Mouse (Mus musculus) heart, embryonic 14.5 days (tissue): ENCODE measurements at regions not wholly inside any gene's neighbourhood (a gene's known extent, or its start where the extent isn't known, plus 50 kb on each side); places are given as distances from the start of the nearest gene placed in this dataset.

Experiments used
- ATAC-seq: fragments of 200-750 bp; cut with Nextera tagmentation; 2 replicates; pipeline ENCODE4 v1.8.0; 2017; ENCODE audit warnings: low read depth, moderate TSS enrichment; ENCODE audit not compliant: insufficient number of reproducible peaks, insufficient read depth, low FRiP score
- H3K27ac ChIP-seq, 2 experiments: fragments of 200-500 bp in 1 of 2; fragments of 300-500 bp in 1 of 2; sonication (generic) in 1 of 2; replicated peaks in 1 of 2; 2 replicates each; pipeline ENCODE4 v1.5.1; 2012 to 2014; ENCODE audit warnings: low read depth in 2 of 2, low read length in 2 of 2, control low read depth in 1 of 2, mild to moderate bottlenecking in 1 of 2, mixed read lengths in 1 of 2; ENCODE audit not compliant: control insufficient read depth in 1 of 2, insufficient read depth in 1 of 2
- H3K27me3 ChIP-seq: fragments of 300-500 bp; sonication (generic); 2 replicates; pipeline ENCODE4 v1.6.1; 2014; ENCODE audit warnings: mild to moderate bottlenecking, low read length, control low read depth; ENCODE audit not compliant: control insufficient read depth, insufficient read depth
- H3K36me3 ChIP-seq: fragments of 300-500 bp; sonication (generic); 2 replicates; pipeline ENCODE4 v1.6.1; 2014; ENCODE audit warnings: mild to moderate bottlenecking, control low read depth, low read length, mixed read lengths; ENCODE audit not compliant: control insufficient read depth, insufficient read depth
- H3K4me1 ChIP-seq, 2 experiments: fragments of 200-500 bp in 1 of 2; fragments of 300-500 bp in 1 of 2; sonication (generic) in 1 of 2; 2 replicates each; pipeline ENCODE4 v1.6.1; 2012 to 2014; ENCODE audit warnings: low read length in 2 of 2, control low read depth in 1 of 2, mixed read lengths in 1 of 2; ENCODE audit not compliant: control insufficient read depth in 2 of 2, insufficient read depth in 2 of 2
- H3K4me2 ChIP-seq: fragments of 300-500 bp; sonication (generic); 2 replicates; pipeline ENCODE4 v1.6.1; 2014; ENCODE audit warnings: mild to moderate bottlenecking, low read length
- H3K4me3 ChIP-seq, 2 experiments: fragments of 200-500 bp in 1 of 2; fragments of 300-500 bp in 1 of 2; sonication (generic) in 1 of 2; 2 replicates each; pipeline ENCODE4 v1.5.1; 2012 to 2014; ENCODE audit warnings: low read length in 2 of 2, mild to moderate bottlenecking in 2 of 2, control low read depth in 1 of 2, low read depth in 1 of 2, moderate library complexity in 1 of 2; ENCODE audit not compliant: control insufficient read depth in 1 of 2, insufficient read depth in 1 of 2
- H3K9ac ChIP-seq: fragments of 300-500 bp; sonication (generic); 2 replicates; pipeline ENCODE4 v1.6.1; 2014; ENCODE audit warnings: mild to moderate bottlenecking, low read length
- H3K9me3 ChIP-seq: fragments of 300-500 bp; sonication (generic); 2 replicates; pipeline ENCODE4 v1.6.1; 2016; ENCODE audit warnings: low read length, control low read depth; ENCODE audit not compliant: control insufficient read depth
- WGBS: fragments of 180-500 bp; shearing (Covaris S2); extraction: QIAGEN DNeasy Blood & Tissue Kit; methylation state at CpG from one replicate; pipeline ENCODE4 v1.1.7; 2014; 5-methylcytosine and 5-hydroxymethylcytosine counted together

DNA sequence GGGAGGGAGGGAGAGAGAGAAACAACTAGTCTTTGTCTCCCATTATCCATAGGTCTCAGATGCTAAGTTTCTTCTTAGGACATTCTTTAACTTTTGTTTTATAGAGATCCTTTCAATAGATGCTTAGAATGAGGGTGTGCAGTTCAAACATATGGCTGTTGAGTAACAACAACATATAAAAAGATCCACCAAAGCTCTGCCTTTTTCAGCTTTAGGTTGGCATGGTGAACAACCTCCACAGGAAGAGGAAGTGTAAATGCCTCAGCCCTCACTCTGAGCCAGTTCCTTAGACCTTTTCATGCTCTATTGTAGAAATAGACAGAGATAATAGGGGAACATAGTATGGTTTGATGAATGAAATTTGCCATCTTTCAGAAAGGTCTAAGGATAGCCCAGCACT, 326.0 kb downstream of the Fam84a start:
- no peaks in the 10 kb centered on the region for H3K4me1 ChIP-seq
- no peaks in the 10 kb centered on the region for H3K27me3 ChIP-seq
- no peak overlapping the region for H3K4me2 ChIP-seq
- no peaks in the 10 kb centered on the region for H3K9me3 ChIP-seq
- no peak overlapping the region for H3K27ac ChIP-seq
- no peak overlapping the region for H3K4me3 ChIP-seq
- no peak for ATAC-seq
- H3K9ac ChIP-seq, result no peak overlapping the region
- H3K36me3 ChIP-seq, result no peaks in the 10 kb centered on the region

GRCm38 (mm10) chr12:13815500-13815899, 336.4 kb downstream of the Fam84a start:
- no peaks in the 10 kb centered on the region for H3K36me3 ChIP-seq
- H3K27ac ChIP-seq, result no peak overlapping the region
- H3K4me2 ChIP-seq, result no peak overlapping the region
- 44% methylated on average over 2 of the region's 2 CpGs for WGBS
- H3K9ac ChIP-seq, result no peak overlapping the region
- no peak overlapping the region for H3K4me3 ChIP-seq
- H3K9me3 ChIP-seq, result no peaks in the 10 kb centered on the region
- ATAC-seq, result no peak
- no peaks in the 10 kb centered on the region for H3K27me3 ChIP-seq
- H3K4me1 ChIP-seq, result no peaks in the 10 kb centered on the region

DNA sequence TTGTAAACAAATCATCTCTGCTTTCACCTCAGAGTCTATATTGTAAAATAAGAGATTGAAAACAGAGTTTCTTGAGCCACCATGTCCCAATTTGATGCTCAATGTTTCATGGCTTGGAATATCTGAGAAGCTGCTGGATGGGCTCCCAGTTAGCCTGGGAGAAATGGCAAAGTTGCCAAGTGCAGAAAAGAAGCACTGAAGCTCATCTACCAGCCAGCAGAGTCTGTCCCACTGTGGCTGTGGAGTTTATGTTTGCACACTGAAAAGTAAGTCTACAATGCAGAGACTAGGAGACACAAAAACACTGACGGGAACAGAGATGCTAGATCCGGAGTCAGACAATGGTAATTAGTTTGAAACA, 341.7 kb downstream of the Fam84a start:
- WGBS, result 86% methylated on average over 2 of the region's 2 CpGs
- H3K4me2 ChIP-seq, result no peak overlapping the region
- H3K4me1 ChIP-seq, result peaks cover 0 to 13% of the 10 kb centered on the region in 2 experiments; a peak in 2 of 4 replicates
- no peak for ATAC-seq
- H3K36me3 ChIP-seq, result no peaks in the 10 kb centered on the region
- H3K27ac ChIP-seq, result no peak overlapping the region
- H3K27me3 ChIP-seq, result no peaks in the 10 kb centered on the region
- no peak overlapping the region for H3K9ac ChIP-seq
- H3K9me3 ChIP-seq, result no peaks in the 10 kb centered on the region
- no peak overlapping the region for H3K4me3 ChIP-seq

- H3K27ac ChIP-seq, result no peak overlapping the region
- WGBS, result 46% methylated on average over 6 of the region's 6 CpGs
- no peaks in the 10 kb centered on the region for H3K9me3 ChIP-seq
- no peaks in the 10 kb centered on the region for H3K27me3 ChIP-seq
- H3K36me3 ChIP-seq, result no peaks in the 10 kb centered on the region
- no peak overlapping the region for H3K9ac ChIP-seq
- no peak overlapping the region for H3K4me3 ChIP-seq
- H3K4me1 ChIP-seq, result peaks cover 0 to 13% of the 10 kb centered on the region in 2 experiments; a peak in 2 of 4 replicates
- ATAC-seq, result 0 out of 2 replicates have a peak, but pooled peaks have one; percentile 35
- H3K4me2 ChIP-seq, result no peak overlapping the region
Observed at GRCm38 (mm10) chr12:13809291-13810154, 342.3 kb downstream of the Fam84a start.

DNA sequence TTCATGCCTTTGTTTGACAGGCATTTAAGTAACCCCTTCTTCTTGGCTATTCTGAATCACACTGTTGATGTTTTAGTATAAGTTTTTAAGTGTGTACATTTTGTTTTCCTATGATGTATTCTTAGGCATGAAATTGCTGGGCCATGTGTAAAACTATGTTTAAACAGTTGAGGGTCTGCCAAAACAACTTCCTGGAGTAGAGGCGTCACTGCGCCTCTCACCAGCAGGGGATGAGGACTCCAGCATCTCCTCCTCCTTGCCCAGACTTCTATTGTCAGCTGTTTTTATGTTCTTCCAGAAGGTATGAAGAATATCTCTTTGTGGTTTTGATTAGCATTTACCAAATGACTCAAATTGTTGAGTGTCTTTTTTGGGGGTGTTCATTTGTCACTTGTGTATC, 372.1 kb downstream of the Fam84a start:
- Histone ChIP-seq H3K9me3 (no peaks in the 10 kb centered on the region), H3K27me3 (no peaks in the 10 kb centered on the region), H3K4me3 (no peak overlapping the region), H3K4me1 (no peaks in the 10 kb centered on the region), H3K9ac (no peak overlapping the region), H3K36me3 (no peaks in the 10 kb centered on the region), H3K4me2 (no peak overlapping the region), H3K27ac (no peak overlapping the region)
- ATAC-seq, result no peak
- 75% methylated on average over 2 of the region's 2 CpGs for WGBS

GRCm38 (mm10) chr12:13776687-13777086, 375.2 kb downstream of the Fam84a start:
- no peak for ATAC-seq
- no peaks in the 10 kb centered on the region for H3K9me3 ChIP-seq
- H3K27ac ChIP-seq, result no peak overlapping the region
- no peak overlapping the region for H3K4me2 ChIP-seq
- H3K36me3 ChIP-seq, result no peaks in the 10 kb centered on the region
- H3K4me3 ChIP-seq, result no peak overlapping the region
- H3K4me1 ChIP-seq, result no peaks in the 10 kb centered on the region
- WGBS, result 63% methylated on average over 1 of the region's 1 CpGs
- no peaks in the 10 kb centered on the region for H3K27me3 ChIP-seq
- no peak overlapping the region for H3K9ac ChIP-seq

- Histone ChIP-seq H3K27ac (no peak overlapping the region), H3K9ac (no peak overlapping the region), H3K4me2 (no peak overlapping the region), H3K27me3 (no peaks in the 10 kb centered on the region), H3K4me3 (no peak overlapping the region), H3K9me3 (no peaks in the 10 kb centered on the region), H3K36me3 (no peaks in the 10 kb centered on the region), H3K4me1 (no peaks in the 10 kb centered on the region)
- no peak for ATAC-seq
- WGBS, result 85% methylated on average over 2 of the region's 2 CpGs
Observed at GRCm38 (mm10) chr12:13769696-13770095, 382.2 kb downstream of the Fam84a start.

DNA sequence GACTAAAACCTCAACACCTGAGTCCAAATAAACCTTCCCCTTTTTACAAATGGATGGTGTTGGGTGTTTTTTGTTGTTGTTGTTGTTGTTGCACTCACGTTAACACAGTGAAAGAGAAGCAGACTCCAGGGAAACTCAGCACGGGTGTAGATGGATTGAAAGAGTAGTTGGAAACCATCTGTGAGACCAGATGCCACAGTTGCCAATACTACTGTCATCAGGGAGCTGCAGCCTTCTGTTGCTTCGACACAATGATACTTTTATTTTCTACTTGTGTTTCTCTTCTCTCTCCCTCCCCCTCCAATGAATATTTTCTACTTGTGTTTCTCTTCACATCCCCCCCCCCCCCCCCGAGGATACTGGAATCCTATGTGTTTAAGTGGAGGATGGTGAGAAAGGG, 382.7 kb downstream of the Fam84a start:
- 87% methylated on average over 4 of the region's 4 CpGs for WGBS
- ATAC-seq, result no peak

More for the DNA sequence above, 382.7 kb downstream of the Fam84a start:
- no peak overlapping the region for H3K27ac ChIP-seq
- no peaks in the 10 kb centered on the region for H3K36me3 ChIP-seq
- no peak overlapping the region for H3K4me3 ChIP-seq
- no peaks in the 10 kb centered on the region for H3K4me1 ChIP-seq
- no peaks in the 10 kb centered on the region for H3K9me3 ChIP-seq
- no peaks in the 10 kb centered on the region for H3K27me3 ChIP-seq
- H3K4me2 ChIP-seq, result no peak overlapping the region
- H3K9ac ChIP-seq, result no peak overlapping the region
